Mouse (Mus musculus) kidney, postnatal 4 days (tissue): Measurements from ENCODE around the gene Cwc22.
A peak's percentile ranks its signal among the peaks of the same experiment; 100 is the strongest.

Experiments used
- DNase-seq, 2 experiments: peaks; one replicate each; pipeline ENCODE4 v3.0.0; 2021; ENCODE audit warnings: mixed read lengths in 2 of 2

The Cwc22 gene

GRCm38 (mm10) chr2:77872676-77873075, 73.5 kb downstream of the Cwc22 start:
- DNase-seq: no peak

- no peak for DNase-seq
Observed at GRCm38 (mm10) chr2:77871146-77871545, 75.0 kb downstream of the Cwc22 start.

- no peak for DNase-seq
Observed at GRCm38 (mm10) chr2:77869729-77870280, 76.4 kb downstream of the Cwc22 start.

GRCm38 (mm10) chr2:77863934-77864333, 82.2 kb downstream of the Cwc22 start:
- peak in 1 of 2 experiments; percentile 6 for DNase-seq

GRCm38 (mm10) chr2:77863522-77863921, 82.7 kb downstream of the Cwc22 start:
- peak; percentile 5 to 19 for DNase-seq

GRCm38 (mm10) chr2:77841464-77841863, 104.7 kb downstream of the Cwc22 start:
- DNase-seq: no peak

GRCm38 (mm10) chr2:77839587-77839986, 106.6 kb downstream of the Cwc22 start:
- DNase-seq: peak; percentile 10 to 49

- DNase-seq: no peak
Observed at GRCm38 (mm10) chr2:77838688-77839087, 107.5 kb downstream of the Cwc22 start.

- no peak for DNase-seq
Observed at GRCm38 (mm10) chr2:77835781-77836180, 110.4 kb downstream of the Cwc22 start.
